Mouse (Mus musculus) lung, embryonic 16.5 days (tissue): ENCODE measurements around the gene Chd9. TPM values are rescaled to one million over a fixed set of nuclear protein-coding genes. Genes with fewer than 3 reads are reported as not detected.
A peak's percentile ranks its signal among the peaks of the same experiment; 100 is the strongest.

Experiments used
- ATAC-seq: fragments of 200-750 bp; cut with Nextera tagmentation; 2 replicates; pipeline ENCODE4 v1.8.0; 2017; ENCODE audit warnings: low read depth, mild to moderate bottlenecking, moderate library complexity
- H3K27ac ChIP-seq: fragments of 300-500 bp; sonication (generic); 2 replicates; pipeline ENCODE4 v1.5.1; 2014; ENCODE audit warnings: mild to moderate bottlenecking, control low read depth, low read length
- H3K27me3 ChIP-seq: fragments of 300-500 bp; sonication (generic); 2 replicates; pipeline ENCODE4 v1.6.1; 2014; ENCODE audit warnings: low read depth, low read length, mixed read lengths; ENCODE audit not compliant: control insufficient read depth, insufficient read depth
- H3K36me3 ChIP-seq: fragments of 300-500 bp; sonication (generic); 2 replicates; pipeline ENCODE4 v1.6.1; 2014; ENCODE audit warnings: low read length; ENCODE audit not compliant: control insufficient read depth, insufficient read depth
- H3K4me1 ChIP-seq: fragments of 300-500 bp; sonication (generic); replicated peaks from 2 replicates; pipeline ENCODE4 v1.6.1; 2014; ENCODE audit warnings: low read length, mixed read lengths; ENCODE audit not compliant: control insufficient read depth, insufficient read depth
- H3K4me2 ChIP-seq: fragments of 300-500 bp; sonication (generic); 2 replicates; pipeline ENCODE4 v1.6.1; 2014; ENCODE audit warnings: low read depth, low read length, control low read depth
- H3K4me3 ChIP-seq: fragments of 300-500 bp; sonication (generic); 2 replicates; pipeline ENCODE4 v1.5.1; 2014; ENCODE audit warnings: mild to moderate bottlenecking, low read length, control low read depth
- H3K9ac ChIP-seq: fragments of 300-500 bp; sonication (generic); 2 replicates; pipeline ENCODE4 v1.6.1; 2014; ENCODE audit warnings: low read length, control low read depth
- H3K9me3 ChIP-seq: fragments of 300-500 bp; sonication (generic); 2 replicates; pipeline ENCODE4 v1.6.1; 2016; ENCODE audit warnings: low read length; ENCODE audit not compliant: control insufficient read depth
- WGBS: fragments of 180-500 bp; shearing (Covaris S2); extraction: QIAGEN DNeasy Blood & Tissue Kit; methylation state at CpG from one replicate; pipeline ENCODE4 v1.1.7; 2014; 5-methylcytosine and 5-hydroxymethylcytosine counted together
- polyA plus RNA-seq: library from polyadenylated mRNA; unstranded; fragments of >200 nt; fragmentation: Nextera tagmentation; extraction: Ambion mirVana; gene quantifications from 2 replicates; pipeline ENCODE4 v1.2.1, GENCODE M21; 2015

The Chd9 gene
- polyA plus RNA-seq, 1 experiment from 2014 or later, result 95.9 TPM

DNA sequence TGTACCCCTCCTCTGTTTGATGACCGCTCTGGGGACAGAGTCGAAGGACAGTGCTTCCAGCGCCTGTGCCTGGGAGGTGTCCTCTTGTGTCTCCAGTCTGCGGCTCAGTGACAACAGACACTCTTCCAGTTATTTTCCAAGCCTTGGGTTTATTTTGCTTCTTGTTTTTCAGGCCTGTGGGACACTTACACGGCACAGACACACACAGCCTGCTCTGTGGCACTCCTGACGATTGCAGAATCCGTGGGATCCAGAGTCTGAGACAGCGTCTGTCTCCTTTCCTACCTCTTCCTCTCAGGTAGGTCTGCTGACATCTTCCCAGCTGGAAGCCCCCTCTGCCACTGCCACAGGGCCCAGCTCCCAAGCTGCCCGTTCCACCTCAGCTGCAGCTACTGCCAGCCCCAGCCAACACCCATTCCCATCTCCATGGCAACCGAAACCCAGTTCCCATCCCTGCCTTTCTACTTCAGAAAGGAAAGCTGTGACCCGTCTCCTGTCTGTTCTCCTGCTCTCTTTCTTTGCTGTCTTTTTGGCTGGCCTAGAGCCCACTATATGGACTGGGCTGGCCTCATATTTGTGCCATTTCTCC lies 21.4 kb downstream of the Chd9 start:
- Histone ChIP-seq H3K4me2 (no peak overlapping the region), H3K4me3 (no peak overlapping the region), H3K4me1 (peaks cover 7% of the 10 kb centered on the region), H3K36me3 (no peaks in the 10 kb centered on the region), H3K9me3 (no peaks in the 10 kb centered on the region), H3K27me3 (no peaks in the 10 kb centered on the region), H3K9ac (no peak overlapping the region), H3K27ac (no peak overlapping the region)
- 57% methylated on average over 11 of the region's 11 CpGs for WGBS
- ATAC-seq, result no peak

- no peak overlapping the region for H3K27ac ChIP-seq
These were observed 23.4 kb downstream of the Chd9 start for GRCm38 (mm10) chr8:90851544-90851943.

DNA sequence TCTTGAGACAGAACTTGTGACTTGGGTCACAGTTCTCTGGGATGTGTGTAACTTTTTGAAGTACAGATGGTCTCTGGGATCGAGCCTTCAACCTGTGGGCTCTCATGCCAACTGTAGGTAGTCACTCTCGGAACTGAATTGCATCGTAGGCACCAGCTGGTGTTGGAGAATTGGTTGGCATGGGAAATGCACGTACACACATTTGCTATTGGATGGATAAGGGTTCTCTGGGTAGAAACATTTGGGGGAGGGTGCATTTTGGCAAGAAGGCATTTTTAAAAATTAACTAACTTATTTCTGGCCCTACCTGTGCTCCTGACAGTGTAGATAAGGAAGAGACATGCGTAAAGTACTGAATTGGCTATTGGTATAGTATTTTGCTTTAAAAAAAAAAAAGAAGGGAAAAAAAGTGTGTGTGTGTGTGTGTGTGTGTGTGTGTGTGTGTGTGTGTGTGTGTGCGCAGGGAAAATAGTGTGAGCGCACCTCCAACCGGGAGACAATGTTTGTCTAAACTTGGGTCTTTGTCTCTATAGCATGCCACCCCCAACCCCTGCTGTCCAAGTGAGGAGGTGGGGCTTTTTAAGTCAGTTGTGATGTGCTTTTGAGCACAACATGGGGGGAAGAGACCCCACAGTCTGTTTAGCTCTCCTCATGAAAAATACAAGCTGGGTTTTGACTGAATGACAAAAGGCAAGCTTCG lies 26.0 kb downstream of the Chd9 start:
- H3K9ac ChIP-seq, result no peak overlapping the region
- H3K4me1 ChIP-seq, result peaks cover 10% of the 10 kb centered on the region
- no peak; the same call in 1 of the 2 replicates for ATAC-seq
- H3K36me3 ChIP-seq, result no peaks in the 10 kb centered on the region
- H3K4me3 ChIP-seq, result no peak overlapping the region
- no peaks in the 10 kb centered on the region for H3K27me3 ChIP-seq
- H3K27ac ChIP-seq, result peak overlapping the region; percentile 2; the same call in 1 of the 2 replicates
- WGBS, result 57% methylated on average over 9 of the region's 9 CpGs
- no peaks in the 10 kb centered on the region for H3K9me3 ChIP-seq
- peak overlapping the region; percentile 17 for H3K4me2 ChIP-seq

More at GRCm38 (mm10) chr8:90851544-90851943, 23.4 kb downstream of the Chd9 start:
- WGBS, result 60% methylated on average over 8 of the region's 8 CpGs
- Histone ChIP-seq H3K27me3 (no peaks in the 10 kb centered on the region), H3K4me2 (no peak overlapping the region), H3K9ac (no peak overlapping the region), H3K9me3 (no peaks in the 10 kb centered on the region), H3K4me1 (peaks cover 10% of the 10 kb centered on the region), H3K4me3 (no peak overlapping the region), H3K36me3 (no peaks in the 10 kb centered on the region)
- no peak for ATAC-seq

DNA sequence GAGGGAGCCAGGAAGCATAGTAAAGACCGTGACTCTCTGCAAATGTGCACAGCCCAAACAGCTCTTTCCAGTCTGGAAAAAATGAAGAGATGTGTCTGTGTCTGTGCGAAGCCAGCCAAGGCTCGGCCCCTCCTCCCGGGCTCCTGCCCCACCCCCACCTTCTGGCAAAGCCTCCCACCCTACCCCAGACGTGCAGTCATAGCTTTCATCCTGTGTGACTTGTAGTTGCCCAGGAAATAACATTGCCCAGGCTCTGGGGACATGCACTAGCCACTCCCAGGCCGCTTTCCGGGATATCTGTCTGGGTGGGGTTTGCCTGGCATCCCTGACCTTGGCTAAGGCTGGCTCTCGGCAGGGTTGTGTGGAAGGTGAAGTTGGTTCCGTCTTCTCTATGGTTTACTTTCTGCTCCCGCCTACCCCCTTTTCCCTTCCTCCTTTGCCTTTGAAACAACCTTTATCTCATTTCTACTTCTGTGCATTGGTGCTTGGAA lies 26.6 kb downstream of the Chd9 start:
- Histone ChIP-seq H3K27ac (peak overlapping the region; percentile 2; the same call in 1 of the 2 replicates), H3K4me3 (no peak overlapping the region), H3K36me3 (no peaks in the 10 kb centered on the region), H3K27me3 (no peaks in the 10 kb centered on the region), H3K9me3 (no peaks in the 10 kb centered on the region), H3K4me2 (peak overlapping the region; percentile 17), H3K9ac (no peak overlapping the region), H3K4me1 (peaks cover 10% of the 10 kb centered on the region)
- 10% methylated on average over 10 of the region's 10 CpGs for WGBS
- peak; percentile 91 for ATAC-seq

DNA sequence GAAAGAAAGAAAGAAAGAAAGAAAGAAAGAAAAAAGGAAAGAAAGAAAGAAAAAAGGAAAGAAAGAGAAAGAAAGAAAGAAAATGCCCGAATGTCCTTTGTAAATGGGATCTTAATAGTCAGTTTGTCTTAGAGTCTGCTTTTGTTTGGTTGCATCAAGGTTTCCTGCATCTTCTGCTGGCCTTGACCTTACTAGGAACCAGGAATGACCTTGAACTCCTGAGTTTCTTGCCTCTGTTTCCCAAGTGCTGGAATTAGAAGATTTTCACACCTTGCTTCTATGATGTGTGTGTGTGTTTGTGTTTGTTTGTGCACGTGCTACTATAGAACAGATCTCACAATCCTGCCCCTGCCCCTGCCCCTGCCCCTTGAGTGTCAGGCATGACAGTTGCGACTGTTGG lies 28.0 kb downstream of the Chd9 start:
- Histone ChIP-seq H3K27ac (no peak overlapping the region), H3K27me3 (no peaks in the 10 kb centered on the region), H3K36me3 (no peaks in the 10 kb centered on the region), H3K4me3 (no peak overlapping the region), H3K9me3 (no peaks in the 10 kb centered on the region), H3K4me2 (no peak overlapping the region), H3K9ac (no peak overlapping the region), H3K4me1 (peaks cover 10% of the 10 kb centered on the region)
- ATAC-seq, result no peak
- WGBS, result 78% methylated on average over 3 of the region's 3 CpGs

GRCm38 (mm10) chr8:90856952-90857351 lies 28.8 kb downstream of the Chd9 start:
- no peaks in the 10 kb centered on the region for H3K9me3 ChIP-seq
- no peaks in the 10 kb centered on the region for H3K27me3 ChIP-seq
- H3K4me3 ChIP-seq, result no peak overlapping the region
- H3K4me1 ChIP-seq, result peaks cover 18% of the 10 kb centered on the region
- WGBS, result 55% methylated on average over 1 of the region's 1 CpGs
- ATAC-seq, result no peak
- H3K36me3 ChIP-seq, result no peaks in the 10 kb centered on the region
- H3K27ac ChIP-seq, result no peak overlapping the region
- H3K9ac ChIP-seq, result no peak overlapping the region
- H3K4me2 ChIP-seq, result no peak overlapping the region

DNA sequence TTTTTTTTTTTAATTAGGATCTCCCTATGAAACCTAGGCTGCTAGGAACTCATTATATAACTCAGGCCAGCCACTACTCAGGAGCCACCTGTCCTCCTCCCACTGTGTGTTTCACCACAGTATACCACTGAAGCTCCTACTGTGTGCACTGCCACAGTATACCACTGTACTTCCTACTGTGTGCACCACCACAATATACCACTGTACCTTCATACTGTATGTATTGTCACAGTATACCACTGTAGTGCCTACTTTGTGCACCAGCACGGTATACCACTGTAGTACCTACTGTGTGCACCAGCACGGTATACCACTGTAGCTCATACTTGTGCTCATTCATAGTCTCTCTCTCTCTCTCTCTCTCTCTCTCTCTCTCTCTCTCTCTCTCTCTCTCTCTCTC lies 29.9 kb downstream of the Chd9 start:
- Histone ChIP-seq H3K9me3 (no peaks in the 10 kb centered on the region), H3K9ac (no peak overlapping the region), H3K27me3 (no peaks in the 10 kb centered on the region), H3K4me2 (no peak overlapping the region), H3K36me3 (no peaks in the 10 kb centered on the region), H3K4me3 (no peak overlapping the region), H3K27ac (no peak overlapping the region), H3K4me1 (peaks cover 24% of the 10 kb centered on the region)
- 95% methylated on average over 2 of the region's 2 CpGs for WGBS
- ATAC-seq, result no peak

DNA sequence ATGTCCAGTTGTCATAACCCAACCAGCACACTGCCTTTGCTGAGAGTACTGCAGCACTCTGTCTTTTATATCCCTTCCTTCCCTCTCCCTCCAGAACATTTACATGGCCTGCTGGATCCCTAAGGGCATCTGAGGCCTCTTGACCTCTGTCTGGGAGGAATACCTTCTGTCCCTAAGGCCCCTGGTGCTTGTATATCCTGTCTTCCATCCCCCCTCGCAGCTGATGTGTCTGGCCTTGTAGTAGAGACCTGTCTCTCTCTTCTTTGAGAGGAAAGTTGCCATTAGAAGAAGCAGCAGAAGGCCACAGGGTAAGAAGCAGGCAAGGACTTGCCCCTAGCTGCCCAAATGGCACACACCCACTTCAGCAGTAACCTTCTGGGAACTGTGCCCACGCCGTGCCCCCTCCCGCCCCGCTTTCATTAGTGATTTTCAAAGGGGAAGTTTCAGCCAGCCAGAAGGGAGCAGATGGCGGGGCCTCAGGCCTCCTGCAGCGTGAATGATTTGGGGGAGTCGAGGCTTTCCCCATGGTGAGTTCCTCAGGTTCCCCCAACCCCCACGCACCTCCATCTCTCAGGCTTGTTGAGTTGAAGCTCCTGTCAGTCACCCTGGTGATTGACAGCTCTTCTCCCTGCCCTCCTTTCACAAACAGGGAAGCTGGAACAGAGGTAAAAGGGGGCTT lies 33.3 kb downstream of the Chd9 start:
- ATAC-seq, result peak; percentile 36; the same call in 1 of the 2 replicates

GRCm38 (mm10) chr8:90862038-90862437 lies 33.9 kb downstream of the Chd9 start:
- peak overlapping the region; percentile 60 for H3K27ac ChIP-seq
- no peaks in the 10 kb centered on the region for H3K9me3 ChIP-seq
- peaks cover 13% of the 10 kb centered on the region for H3K4me1 ChIP-seq
- WGBS, result 13% methylated on average over 9 of the region's 9 CpGs
- H3K27me3 ChIP-seq, result no peaks in the 10 kb centered on the region
- H3K4me2 ChIP-seq, result no peak overlapping the region
- ATAC-seq, result peak; percentile 68
- H3K4me3 ChIP-seq, result no peak overlapping the region
- no peak overlapping the region for H3K9ac ChIP-seq
- no peaks in the 10 kb centered on the region for H3K36me3 ChIP-seq

More for the DNA sequence above, 33.3 kb downstream of the Chd9 start:
- H3K4me3 ChIP-seq, result no peak overlapping the region
- H3K4me2 ChIP-seq, result 0 out of 2 replicates have a peak overlapping the region, but pooled peaks have one; percentile 16
- 25% methylated on average over 9 of the region's 9 CpGs for WGBS
- H3K36me3 ChIP-seq, result no peaks in the 10 kb centered on the region
- peak overlapping the region; percentile 43; the same call in 1 of the 2 replicates for H3K9ac ChIP-seq
- peak overlapping the region; percentile 60 for H3K27ac ChIP-seq
- no peaks in the 10 kb centered on the region for H3K27me3 ChIP-seq
- peaks cover 13% of the 10 kb centered on the region for H3K4me1 ChIP-seq
- no peaks in the 10 kb centered on the region for H3K9me3 ChIP-seq
